Mouse (Mus musculus) ES-E14 (cell line): ENCODE data around the gene Crybg3. TPM values are rescaled to one million over a fixed set of nuclear protein-coding genes. Genes with fewer than 3 reads are reported as not detected.

Experiments
- DNase-seq: peaks from one replicate; pipeline ENCODE4 v3.0.0-alpha.2; 2013; ENCODE audit warnings: low read depth, low spot score
- H3K27ac ChIP-seq: 2 replicates; pipeline ENCODE4 v1.5.1; 2012; ENCODE audit warnings: low read depth, mild to moderate bottlenecking, low read length, moderate library complexity, mixed read lengths; ENCODE audit not compliant: poor library complexity, insufficient read depth, severe bottlenecking
- H3K36me3 ChIP-seq: 2 replicates; pipeline ENCODE4 v1.6.1; 2012; ENCODE audit warnings: mild to moderate bottlenecking, low read length, moderate library complexity, mixed read lengths; ENCODE audit not compliant: control insufficient read depth, poor library complexity, insufficient read depth, severe bottlenecking
- H3K4me1 ChIP-seq, 2 experiments: fragments of 150-350 bp in 1 of 2; sonication (generic) in 1 of 2; 2 replicates each; pipeline ENCODE4 v1.6.1; 2012; ENCODE audit warnings: low read length in 2 of 2, mild to moderate bottlenecking in 1 of 2, mixed read lengths in 1 of 2; ENCODE audit not compliant: control insufficient read depth in 2 of 2, insufficient read depth in 2 of 2, poor library complexity in 1 of 2
- H3K4me3 ChIP-seq, 2 experiments: fragments of 150-350 bp in 1 of 2; sonication (generic) in 1 of 2; 2 replicates each; pipeline ENCODE4 v1.5.1; 2012; ENCODE audit warnings: low read length in 2 of 2, low read depth in 1 of 2, mild to moderate bottlenecking in 1 of 2, mixed read lengths in 1 of 2; ENCODE audit not compliant: insufficient read depth in 1 of 2, poor library complexity in 1 of 2, severe bottlenecking in 1 of 2
- H3K9ac ChIP-seq: 2 replicates; pipeline ENCODE4 v1.6.1; 2012; ENCODE audit warnings: low read depth, mild to moderate bottlenecking, low read length, mixed read lengths; ENCODE audit not compliant: poor library complexity, insufficient read depth, severe bottlenecking
- H3K9me3 ChIP-seq: fragments of 150-350 bp; sonication (generic); 2 replicates; pipeline ENCODE4 v1.6.1; 2012; ENCODE audit warnings: low read depth, mild to moderate bottlenecking, low read length; ENCODE audit not compliant: control insufficient read depth, insufficient read depth
- CHD2 ChIP-seq: IDR thresholded peaks from 2 replicates; pipeline ENCODE4 v1.6.1; 2014; ENCODE audit warnings: mild to moderate bottlenecking, low read depth, low read length, inconsistent platforms
- HCFC1 ChIP-seq: IDR thresholded peaks from 2 replicates; pipeline ENCODE4 v1.6.1; 2012; ENCODE audit warnings: low read length, inconsistent platforms, borderline replicate concordance; ENCODE audit not compliant: insufficient read depth
- MAFK ChIP-seq: IDR thresholded peaks from 2 replicates; pipeline ENCODE4 v1.6.1; 2014; ENCODE audit warnings: mild to moderate bottlenecking, low read depth, low read length, inconsistent platforms; ENCODE audit not compliant: insufficient read depth
- ZC3H11A ChIP-seq: IDR thresholded peaks from 2 replicates; pipeline ENCODE4 v1.6.1; 2012; ENCODE audit warnings: low read depth, mild to moderate bottlenecking, inconsistent platforms, low read length, borderline replicate concordance
- ZNF384 ChIP-seq: IDR thresholded peaks from 2 replicates; pipeline ENCODE4 v1.6.1; 2012; ENCODE audit warnings: low read depth, low read length, inconsistent platforms
- in situ Hi-C, 2 experiments: fragments of 600-800 bp; cut with MboI; formaldehyde crosslinking; loops; one replicate each; pipeline ENCODE4 v1.15.1; 2025; ENCODE audit warnings: low sequenced_read_pairs in 2 of 2, inconsistent platforms in 1 of 2; ENCODE audit not compliant: unreplicated experiment in 2 of 2
- total RNA-seq: library from RNA; depleted of rRNA; stranded (reverse); fragments of 300-350 nt; gene quantifications from 2 replicates; pipeline ENCODE4 v1.2.3, GENCODE M21; 2012

Gene Crybg3
- total RNA-seq, 1 experiment, result 10.2 TPM

GRCm38 (mm10) chr16:59572685-59573084, 28.1 kb downstream of the Crybg3 start:
- H3K36me3 ChIP-seq, result no peaks in the 10 kb centered on the region
- H3K9me3 ChIP-seq, result no peaks in the 10 kb centered on the region
- TF ChIP-seq HCFC1, result no peak
- no peak for TF ChIP-seq ZNF384
- no peak for TF ChIP-seq CHD2
- no peak for TF ChIP-seq MAFK
- TF ChIP-seq ZC3H11A, result no peak
- DNase-seq, result no peak
- H3K4me3 ChIP-seq, result no peak overlapping the region
- peaks cover 3 to 5% of the 10 kb centered on the region in 2 experiments for H3K4me1 ChIP-seq
- in situ Hi-C loops, result no loop called here
- H3K27ac ChIP-seq, result no peak overlapping the region
- no peak overlapping the region for H3K9ac ChIP-seq

- H3K27ac ChIP-seq, result no peak overlapping the region
- no peak overlapping the region for H3K9ac ChIP-seq
- in situ Hi-C loops, result no loop called here
- no peak for DNase-seq
- peaks cover 4 to 13% of the 10 kb centered on the region in 2 experiments for H3K4me1 ChIP-seq
- no peaks in the 10 kb centered on the region for H3K9me3 ChIP-seq
- no peak overlapping the region for H3K4me3 ChIP-seq
- H3K36me3 ChIP-seq, result no peaks in the 10 kb centered on the region
- TF ChIP-seq MAFK, result no peak
- TF ChIP-seq CHD2, result no peak
Measured at GRCm38 (mm10) chr16:59570807-59571206, 30.0 kb downstream of the Crybg3 start.

DNA sequence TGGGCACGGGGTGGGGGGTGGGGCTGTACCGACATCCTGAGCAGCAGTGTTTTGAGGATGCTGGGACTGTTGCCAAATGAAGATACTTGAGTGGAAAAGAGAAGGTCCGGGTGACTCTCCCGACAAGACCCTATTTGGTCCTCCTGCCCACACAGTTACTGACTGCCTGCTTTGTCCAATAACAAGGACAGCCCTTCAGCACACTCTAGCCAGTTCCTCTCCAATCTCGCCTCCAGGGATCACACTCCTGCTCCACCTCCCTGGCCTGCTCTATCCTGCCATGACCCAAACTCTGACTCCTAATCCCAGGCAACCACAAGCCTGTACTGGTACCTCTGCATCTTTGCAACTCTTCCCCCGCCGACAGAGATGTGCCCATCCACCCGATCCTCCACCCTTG, 30.9 kb downstream of the Crybg3 start:
- Histone ChIP-seq H3K9me3 (no peaks in the 10 kb centered on the region), H3K9ac (no peak overlapping the region), H3K4me3 (no peak overlapping the region), H3K27ac (no peak overlapping the region), H3K36me3 (no peaks in the 10 kb centered on the region), H3K4me1 (peaks cover 4 to 19% of the 10 kb centered on the region in 2 experiments)
- TF ChIP-seq ZC3H11A (no peak), CHD2 (no peak), ZNF384 (no peak), HCFC1 (no peak), MAFK (no peak)
- in situ Hi-C loops, result no loop called here
- no peak for DNase-seq

- DNase-seq, result no peak
Measured at GRCm38 (mm10) chr16:59567721-59568381, 32.9 kb downstream of the Crybg3 start.

GRCm38 (mm10) chr16:59566437-59566836, 34.3 kb downstream of the Crybg3 start:
- TF ChIP-seq CHD2, result no peak
- TF ChIP-seq ZC3H11A, result no peak
- TF ChIP-seq MAFK, result no peak
- TF ChIP-seq HCFC1, result no peak
- Histone ChIP-seq H3K9ac (no peak overlapping the region), H3K36me3 (no peaks in the 10 kb centered on the region), H3K9me3 (no peaks in the 10 kb centered on the region), H3K27ac (no peak overlapping the region), H3K4me1 (peaks cover 4 to 19% of the 10 kb centered on the region in 2 experiments), H3K4me3 (no peak overlapping the region)
- in situ Hi-C loops, result no loop called here
- no peak for DNase-seq

More at GRCm38 (mm10) chr16:59567721-59568381, 32.9 kb downstream of the Crybg3 start:
- Histone ChIP-seq H3K9me3 (no peaks in the 10 kb centered on the region), H3K36me3 (no peaks in the 10 kb centered on the region), H3K4me3 (no peak overlapping the region), H3K9ac (no peak overlapping the region), H3K27ac (peak overlapping the region; percentile 31; the same call in 1 of the 2 replicates), H3K4me1 (peaks cover 4 to 19% of the 10 kb centered on the region in 2 experiments)
- TF ChIP-seq ZC3H11A (no peak), CHD2 (no peak), MAFK (no peak), ZNF384 (no peak), HCFC1 (no peak)
- in situ Hi-C loops, result no loop called here
